Mouse (Mus musculus): Measurements from ENCODE around the gene Fam228a. TPM values are rescaled to one million over a fixed set of nuclear protein-coding genes. Genes with fewer than 3 reads are reported as not detected.
"Not testable (repeated sequence)": the region's sequence is repeated elsewhere in the genome, so short reads cannot be mapped to it uniquely, and the experiment has no call there.

Fam228a gene
- polyA plus RNA-seq, 1 experiment from 2014 or later: 1.1 TPM

- no peaks in the 10 kb centered on the region for H3K9me3 ChIP-seq (ENCODE audit: control insufficient read depth, low read length)
- peak overlapping the region; percentile 99 for H3K27ac ChIP-seq (ENCODE audit: low read depth, low read length)
- no peaks in the 10 kb centered on the region for H3K27me3 ChIP-seq (replicated peaks; ENCODE audit: control insufficient read depth, insufficient read depth, low read length)
- no peaks in the 10 kb centered on the region for H3K36me3 ChIP-seq (ENCODE audit: control insufficient read depth, insufficient read depth, low read length)
- peak overlapping the region; percentile 80 for H3K4me3 ChIP-seq (ENCODE audit: low read length)
- peaks cover 5% of the 10 kb centered on the region; the same call in 1 of the 2 replicates for H3K4me1 ChIP-seq (ENCODE audit: control insufficient read depth, insufficient read depth, low read depth, low read length)
- H3K4me2 ChIP-seq (ENCODE audit: low read length): peak overlapping the region; percentile 63
- H3K9ac ChIP-seq (ENCODE audit: low read depth, low read length): peak overlapping the region; percentile 95
- peak; percentile 43 for ATAC-seq
- 18% methylated on average over 13 of the region's 13 CpGs for WGBS
Observed at GRCm38 (mm10) chr12:4769333-4769723, 31.1 kb upstream of the Fam228a start.

GRCm38 (mm10) chr12:4768492-4769332 is 30.5 kb upstream of the Fam228a start, which contains the start of the genes Pfn4 and Fam228b:
TSS of gene Pfn4 (plus strand) at chr12:4769022.
TSS of gene Fam228b (minus strand) at chr12:4769267.
- WGBS: 2% methylated on average over 49 of the region's 61 CpGs
- Histone ChIP-seq H3K4me1 (ENCODE audit: control insufficient read depth, insufficient read depth, low read depth, low read length) (peaks cover 5% of the 10 kb centered on the region; the same call in 1 of the 2 replicates), H3K36me3 (ENCODE audit: control insufficient read depth, insufficient read depth, low read length) (no peaks in the 10 kb centered on the region), H3K4me2 (ENCODE audit: low read length) (peak within 1 kb of the TSS; percentile 63), H3K27ac (ENCODE audit: low read depth, low read length) (peak within 1 kb of the TSS; percentile 99), H3K4me3 (ENCODE audit: low read length) (peak within 1 kb of the TSS; percentile 80), H3K9me3 (ENCODE audit: control insufficient read depth, low read length) (no peaks in the 10 kb centered on the region), H3K9ac (ENCODE audit: low read depth, low read length) (peak within 1 kb of the TSS; percentile 95), H3K27me3 (replicated peaks; ENCODE audit: control insufficient read depth, insufficient read depth, low read length) (no peaks in the 10 kb centered on the region)
- peak; percentile 99 for ATAC-seq

GRCm38 (mm10) chr12:4757060-4757459 is 18.8 kb upstream of the Fam228a start:
- H3K4me1 ChIP-seq (ENCODE audit: control insufficient read depth, insufficient read depth, low read depth, low read length): no peaks in the 10 kb centered on the region
- H3K27me3 ChIP-seq (replicated peaks; ENCODE audit: control insufficient read depth, insufficient read depth, low read length): no peaks in the 10 kb centered on the region
- no peak overlapping the region for H3K4me2 ChIP-seq (ENCODE audit: low read length)
- H3K4me3 ChIP-seq (ENCODE audit: low read length): no peak overlapping the region
- H3K27ac ChIP-seq (ENCODE audit: low read depth, low read length): no peak overlapping the region
- 89% methylated on average over 1 of the region's 1 CpGs for WGBS
- no peak overlapping the region for H3K9ac ChIP-seq (ENCODE audit: low read depth, low read length)
- H3K9me3 ChIP-seq (ENCODE audit: control insufficient read depth, low read length): no peaks in the 10 kb centered on the region
- H3K36me3 ChIP-seq (ENCODE audit: control insufficient read depth, insufficient read depth, low read length): no peaks in the 10 kb centered on the region
- ATAC-seq: no peak

GRCm38 (mm10) chr12:4754451-4754850 is 16.2 kb upstream of the Fam228a start:
- H3K36me3 ChIP-seq (ENCODE audit: control insufficient read depth, insufficient read depth, low read length); H3K9me3 ChIP-seq (ENCODE audit: control insufficient read depth, low read length); H3K9ac ChIP-seq (ENCODE audit: low read depth, low read length); H3K4me3 ChIP-seq (ENCODE audit: low read length); H3K27ac ChIP-seq (ENCODE audit: low read depth, low read length); H3K4me1 ChIP-seq (ENCODE audit: control insufficient read depth, insufficient read depth, low read depth, low read length); H3K27me3 ChIP-seq (replicated peaks; ENCODE audit: control insufficient read depth, insufficient read depth, low read length); H3K4me2 ChIP-seq (ENCODE audit: low read length); ATAC-seq: not testable (repeated sequence)
- WGBS: 91% methylated on average over 4 of the region's 4 CpGs

GRCm38 (mm10) chr12:4744486-4744885 is 6.3 kb upstream of the Fam228a start:
- WGBS: 95% methylated on average over 10 of the region's 10 CpGs
- Histone ChIP-seq H3K9me3 (ENCODE audit: control insufficient read depth, low read length) (no peaks in the 10 kb centered on the region), H3K9ac (ENCODE audit: low read depth, low read length) (no peak overlapping the region), H3K4me3 (ENCODE audit: low read length) (no peak overlapping the region), H3K4me2 (ENCODE audit: low read length) (no peak overlapping the region), H3K27me3 (replicated peaks; ENCODE audit: control insufficient read depth, insufficient read depth, low read length) (no peaks in the 10 kb centered on the region), H3K36me3 (ENCODE audit: control insufficient read depth, insufficient read depth, low read length) (no peaks in the 10 kb centered on the region), H3K27ac (ENCODE audit: low read depth, low read length) (no peak overlapping the region), H3K4me1 (ENCODE audit: control insufficient read depth, insufficient read depth, low read depth, low read length) (no peaks in the 10 kb centered on the region)
- no peak for ATAC-seq

- Histone ChIP-seq H3K27me3 (replicated peaks; ENCODE audit: control insufficient read depth, insufficient read depth, low read length) (no peaks in the 10 kb centered on the region), H3K4me1 (ENCODE audit: control insufficient read depth, insufficient read depth, low read depth, low read length) (no peaks in the 10 kb centered on the region), H3K9me3 (ENCODE audit: control insufficient read depth, low read length) (no peaks in the 10 kb centered on the region), H3K9ac (ENCODE audit: low read depth, low read length) (no peak overlapping the region), H3K4me2 (ENCODE audit: low read length) (no peak overlapping the region), H3K27ac (ENCODE audit: low read depth, low read length) (no peak overlapping the region), H3K4me3 (ENCODE audit: low read length) (no peak overlapping the region), H3K36me3 (ENCODE audit: control insufficient read depth, insufficient read depth, low read length) (no peaks in the 10 kb centered on the region)
- no peak for ATAC-seq
- 93% methylated on average over 3 of the region's 3 CpGs for WGBS
Observed at GRCm38 (mm10) chr12:4742183-4742582, 4.0 kb upstream of the Fam228a start.

GRCm38 (mm10) chr12:4740823-4741222 is 2.6 kb upstream of the Fam228a start:
- Histone ChIP-seq H3K4me1 (ENCODE audit: control insufficient read depth, insufficient read depth, low read depth, low read length) (no peaks in the 10 kb centered on the region), H3K36me3 (ENCODE audit: control insufficient read depth, insufficient read depth, low read length) (no peaks in the 10 kb centered on the region), H3K27me3 (replicated peaks; ENCODE audit: control insufficient read depth, insufficient read depth, low read length) (no peaks in the 10 kb centered on the region), H3K9ac (ENCODE audit: low read depth, low read length) (no peak overlapping the region), H3K4me2 (ENCODE audit: low read length) (no peak overlapping the region), H3K4me3 (ENCODE audit: low read length) (no peak overlapping the region), H3K9me3 (ENCODE audit: control insufficient read depth, low read length) (no peaks in the 10 kb centered on the region), H3K27ac (ENCODE audit: low read depth, low read length) (no peak overlapping the region)
- ATAC-seq: no peak
- 69% methylated on average over 7 of the region's 7 CpGs for WGBS

- Histone ChIP-seq H3K36me3 (ENCODE audit: control insufficient read depth, insufficient read depth, low read length) (0 out of 2 replicates have a peak, but pooled peaks cover 2% of the 10 kb centered on the region), H3K27ac (ENCODE audit: low read depth, low read length) (no peak overlapping the region), H3K27me3 (replicated peaks; ENCODE audit: control insufficient read depth, insufficient read depth, low read length) (no peaks in the 10 kb centered on the region), H3K4me3 (ENCODE audit: low read length) (no peak overlapping the region), H3K4me2 (ENCODE audit: low read length) (no peak overlapping the region), H3K9ac (ENCODE audit: low read depth, low read length) (no peak overlapping the region), H3K9me3 (ENCODE audit: control insufficient read depth, low read length) (no peaks in the 10 kb centered on the region; the same call in 1 of the 2 replicates), H3K4me1 (ENCODE audit: control insufficient read depth, insufficient read depth, low read depth, low read length) (no peaks in the 10 kb centered on the region)
- WGBS: 58% methylated on average over 4 of the region's 4 CpGs
- ATAC-seq: no peak
Observed at GRCm38 (mm10) chr12:4732332-4732731, 5.9 kb downstream of the Fam228a start.

- 0 out of 2 replicates have a peak, but pooled peaks cover 2% of the 10 kb centered on the region for H3K36me3 ChIP-seq (ENCODE audit: control insufficient read depth, insufficient read depth, low read length)
- H3K4me2 ChIP-seq (ENCODE audit: low read length): no peak overlapping the region
- H3K9ac ChIP-seq (ENCODE audit: low read depth, low read length): no peak overlapping the region
- H3K4me3 ChIP-seq (ENCODE audit: low read length): no peak overlapping the region
- no peak overlapping the region for H3K27ac ChIP-seq (ENCODE audit: low read depth, low read length)
- H3K4me1 ChIP-seq (ENCODE audit: control insufficient read depth, insufficient read depth, low read depth, low read length): no peaks in the 10 kb centered on the region
- ATAC-seq: no peak
- no peaks in the 10 kb centered on the region; the same call in 1 of the 2 replicates for H3K9me3 ChIP-seq (ENCODE audit: control insufficient read depth, low read length)
- 64% methylated on average over 4 of the region's 4 CpGs for WGBS
- H3K27me3 ChIP-seq (replicated peaks; ENCODE audit: control insufficient read depth, insufficient read depth, low read length): no peaks in the 10 kb centered on the region
Observed at GRCm38 (mm10) chr12:4731629-4732028, 6.6 kb downstream of the Fam228a start.
